Mouse (Mus musculus) megakaryocyte, embryonic 14.5 days (primary cell): ENCODE measurements at regions not wholly inside any gene's neighbourhood (a gene's known extent, or its start where the extent isn't known, plus 50 kb on each side); places are given as distances from the start of the nearest gene placed in this dataset.

ENCODE experiments used
- FLI1 ChIP-seq: IDR thresholded peaks from 2 replicates; pipeline ENCODE4 v1.6.1; 2012; ENCODE audit warnings: low read length, inconsistent platforms, mixed read lengths
- GATA1 ChIP-seq: IDR thresholded peaks from 3 replicates; pipeline ENCODE4 v1.6.1; 2012; ENCODE audit warnings: mixed read lengths, low read length, inconsistent platforms, borderline replicate concordance

DNA sequence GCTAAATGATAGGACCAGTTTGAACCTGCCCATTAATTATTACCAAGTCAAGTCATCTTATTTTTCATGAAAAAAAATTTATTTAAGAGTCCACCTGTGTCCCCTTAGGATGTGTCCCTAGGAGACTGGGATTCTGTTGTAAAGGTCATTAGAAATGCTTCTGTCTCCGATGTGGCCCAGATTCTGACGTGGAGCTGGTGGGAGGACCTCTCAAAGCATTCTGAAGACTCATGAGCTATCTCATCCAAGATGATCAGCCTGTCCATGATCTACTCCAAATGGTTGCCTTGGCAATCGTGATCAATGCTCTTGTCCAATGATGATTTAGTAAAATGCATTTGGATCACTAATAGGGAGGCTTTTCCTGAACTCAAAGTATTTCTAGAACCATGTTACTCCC, 163.4 kb upstream of the Gm5148 start:
- no peak for TF ChIP-seq GATA1
- TF ChIP-seq FLI1: no peak
